Mouse (Mus musculus): ENCODE results near the gene 1700028K03Rik. TPM values are rescaled to one million over a fixed set of nuclear protein-coding genes. Genes with fewer than 3 reads are reported as not detected.

1700028K03Rik gene
- 0.32 TPM for polyA plus RNA-seq (2017; shearing (Covaris generic))

GRCm38 (mm10) chr5:107534581-107534980, at the start of gene 1700028K03Rik:
Gene 1700028K03Rik, plus strand, starts transcription at chr5:107534709.

GRCm38 (mm10) chr5:107507321-107507720, 27.2 kb upstream of the 1700028K03Rik start, which contains the start of gene Gm42669:
Gene Gm42669, plus strand, starts transcription at chr5:107507621.

GRCm38 (mm10) chr5:107597301-107598077, 63.0 kb downstream of the 1700028K03Rik start, which contains the start of the genes Rpap2 and Glmn:
Gene Rpap2, plus strand, starts transcription at chr5:107597373.
Gene Glmn, minus strand, starts transcription at chr5:107597888.

Other genes with a start within 250 kb of the 1700028K03Rik start
- 11.8 TPM for gene Tgfbr3, start 245.1 kb upstream of the 1700028K03Rik start, polyA plus RNA-seq (2017; shearing (Covaris generic))
- gene Brdt, start 203.6 kb upstream of the 1700028K03Rik start, polyA plus RNA-seq (2017; shearing (Covaris generic)), result 0.76 TPM
- 1.7 TPM for gene Ephx4, start 132.0 kb upstream of the 1700028K03Rik start, polyA plus RNA-seq (2017; shearing (Covaris generic))
- not detected for gene Lpcat2b, start 103.2 kb upstream of the 1700028K03Rik start, polyA plus RNA-seq (2017; shearing (Covaris generic))
- 9.1 TPM for gene Btbd8, start 96.7 kb upstream of the 1700028K03Rik start, polyA plus RNA-seq (2017; shearing (Covaris generic))
- 0.76 TPM for gene Gm42669, start 27.1 kb upstream of the 1700028K03Rik start, polyA plus RNA-seq (2017; shearing (Covaris generic))
- 38.3 TPM for gene Rpap2, start 62.7 kb downstream of the 1700028K03Rik start, polyA plus RNA-seq (2017; shearing (Covaris generic))
- gene Glmn, start 63.2 kb downstream of the 1700028K03Rik start, polyA plus RNA-seq (2017; shearing (Covaris generic)), result 24.0 TPM
- gene Gfi1, start 191.3 kb downstream of the 1700028K03Rik start, polyA plus RNA-seq (2017; shearing (Covaris generic)), result 2.3 TPM

All from inflammation-experienced regulatory T-cells, adult 16 weeks (primary cell).